Mouse (Mus musculus) embryonic fibroblast, embryonic 13.5 days (primary cell): ENCODE data around the gene Ak5.

Experiments used
- CTCF ChIP-seq: IDR thresholded peaks from 2 replicates; pipeline ENCODE4 v1.5.1; 2011; ENCODE audit warnings: mild to moderate bottlenecking, control low read depth, low read length, moderate library complexity, borderline replicate concordance; ENCODE audit not compliant: insufficient read depth
- POLR2A ChIP-seq: IDR thresholded peaks from 2 replicates; pipeline ENCODE4 v1.6.1; 2011; ENCODE audit warnings: low read depth, mild to moderate bottlenecking, control low read depth, low read length, moderate library complexity

DNA sequence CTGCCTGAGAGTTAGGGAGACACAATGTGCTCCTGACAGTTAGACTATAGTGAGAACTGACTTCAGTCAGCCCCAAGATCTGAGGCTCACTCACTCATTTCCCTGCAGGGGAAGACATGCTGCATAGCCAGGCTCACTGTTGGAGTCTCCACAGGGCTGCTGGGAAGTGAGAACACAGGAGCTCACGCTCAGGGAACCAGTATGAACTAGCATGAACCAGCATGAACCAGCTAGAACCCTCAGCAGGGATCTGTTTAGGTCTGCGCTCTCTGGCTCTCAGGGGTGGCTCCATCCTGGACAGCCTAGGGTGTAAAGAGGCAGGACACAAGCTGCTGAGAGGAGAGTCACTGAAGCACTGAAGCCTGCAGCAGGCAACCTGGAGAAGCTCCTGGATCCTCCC is 81.2 kb downstream of the Ak5 start:
- TF ChIP-seq CTCF = no peak
- no peak for TF ChIP-seq POLR2A
